Mouse (Mus musculus) ES-E14 (cell line): ENCODE data around the gene Pbrm1.

Experiments used
- CHD2 ChIP-seq: IDR thresholded peaks from 2 replicates; pipeline ENCODE4 v1.6.1; 2014; ENCODE audit warnings: mild to moderate bottlenecking, low read depth, low read length, inconsistent platforms
- HCFC1 ChIP-seq: IDR thresholded peaks from 2 replicates; pipeline ENCODE4 v1.6.1; 2012; ENCODE audit warnings: low read length, inconsistent platforms, borderline replicate concordance; ENCODE audit not compliant: insufficient read depth
- MAFK ChIP-seq: IDR thresholded peaks from 2 replicates; pipeline ENCODE4 v1.6.1; 2014; ENCODE audit warnings: mild to moderate bottlenecking, low read depth, low read length, inconsistent platforms; ENCODE audit not compliant: insufficient read depth
- ZC3H11A ChIP-seq: IDR thresholded peaks from 2 replicates; pipeline ENCODE4 v1.6.1; 2012; ENCODE audit warnings: low read depth, mild to moderate bottlenecking, inconsistent platforms, low read length, borderline replicate concordance
- ZNF384 ChIP-seq: IDR thresholded peaks from 2 replicates; pipeline ENCODE4 v1.6.1; 2012; ENCODE audit warnings: low read depth, low read length, inconsistent platforms

GRCm38 (mm10) chr14:31137281-31137595 lies 118.3 kb downstream of the Pbrm1 start:
- TF ChIP-seq HCFC1 (no peak), ZC3H11A (no peak), MAFK (no peak), ZNF384 (no peak), CHD2 (no peak)
